Mouse (Mus musculus) bone marrow, adult 2 months (tissue): ENCODE results near the gene Nup50.

Experiments
- CTCF ChIP-seq: fragments of 200-500 bp; IDR thresholded peaks from 2 replicates; pipeline ENCODE4 v1.5.1; 2011; ENCODE audit warnings: low read length, control low read depth; ENCODE audit not compliant: control insufficient read depth, insufficient read depth
- POLR2A ChIP-seq: fragments of 200-500 bp; IDR thresholded peaks from 2 replicates; pipeline ENCODE4 v1.6.1; 2011; ENCODE audit warnings: low read depth, mild to moderate bottlenecking, control low read depth, low read length, borderline replicate concordance; ENCODE audit not compliant: control insufficient read depth

- TF ChIP-seq POLR2A = no peak
- TF ChIP-seq CTCF = no peak
These were observed 49.8 kb downstream of the Nup50 start for GRCm38 (mm10) chr15:84972860-84973543.
